Mouse (Mus musculus): ENCODE data around the gene Vmn1r173. TPM values are rescaled to one million over a fixed set of nuclear protein-coding genes. Genes with fewer than 3 reads are reported as not detected.

Gene Vmn1r173
- total RNA-seq (2023): not detected

DNA sequence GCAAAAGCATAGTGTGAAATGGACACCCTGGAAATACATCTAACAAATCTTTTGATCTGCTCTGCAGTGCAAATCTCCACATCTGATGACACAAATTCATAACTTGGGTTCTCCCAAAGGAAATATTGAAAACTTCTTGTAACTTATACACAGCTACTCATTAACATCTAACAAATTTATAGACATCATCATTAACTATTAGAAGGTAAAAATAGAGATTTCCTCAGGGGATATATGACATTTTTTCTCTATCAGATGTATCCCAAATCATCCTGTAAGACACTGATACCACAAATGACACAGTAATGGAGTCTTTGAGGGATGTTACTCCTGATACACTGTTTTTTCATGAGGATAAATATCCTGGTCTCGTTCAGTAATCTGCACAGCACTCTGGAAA, at the start of gene Vmn1r173:
Vmn1r173 (plus strand) TSS at position 301 of the 400 bp plus-strand sequence.

DNA sequence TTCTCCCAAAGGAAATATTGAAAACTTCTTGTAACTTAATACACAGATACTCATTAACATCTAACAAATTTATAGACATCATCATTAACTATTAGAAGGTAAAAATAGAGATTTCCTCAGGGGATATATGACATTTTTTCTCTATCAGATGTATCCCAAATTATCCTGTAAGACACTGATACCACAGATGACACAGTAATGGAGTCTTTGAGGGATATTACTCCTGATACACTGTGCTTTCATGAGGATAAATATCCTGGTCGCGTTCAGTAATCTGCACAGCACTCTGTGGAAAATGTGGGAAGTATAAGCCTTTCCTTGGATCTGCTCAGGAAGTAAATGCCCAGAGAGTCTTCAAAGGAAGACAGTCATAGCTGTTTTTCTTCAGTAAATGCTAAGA, 42.5 kb upstream of the Vmn1r173 start, which contains the start of gene Vmn1r172:
Vmn1r172 (plus strand) TSS at position 301 of the 400 bp plus-strand sequence.

DNA sequence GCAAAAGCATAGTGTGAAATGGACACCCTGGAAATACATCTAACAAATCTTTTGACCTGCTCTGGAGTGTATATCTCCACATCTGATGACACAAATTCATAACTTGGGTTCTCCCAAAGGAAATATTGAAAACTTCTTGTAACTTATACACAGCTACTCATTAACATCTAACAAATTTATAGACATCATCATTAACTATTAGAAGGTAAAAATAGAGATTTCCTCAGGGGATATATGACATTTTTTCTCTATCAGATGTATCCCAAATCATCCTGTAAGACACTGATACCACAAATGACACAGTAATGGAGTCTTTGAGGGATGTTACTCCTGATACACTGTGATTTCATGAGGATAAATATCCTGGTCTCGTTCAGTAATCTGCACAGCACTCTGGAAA, 51.5 kb downstream of the Vmn1r173 start, which contains the start of gene Vmn1r174:
Vmn1r174 (plus strand) TSS at position 301 of the 400 bp plus-strand sequence.

Other genes starting within 250 kb of the Vmn1r173 start
- gene Vmn1r167, start 193.5 kb upstream of the Vmn1r173 start, total RNA-seq (2023): not detected
- gene Vmn1r168, start 161.0 kb upstream of the Vmn1r173 start, total RNA-seq (2023): not detected
- gene Vmn1r169, start 125.2 kb upstream of the Vmn1r173 start, total RNA-seq (2023): not detected
- gene Vmn1r170, start 94.5 kb upstream of the Vmn1r173 start, total RNA-seq (2023): not detected
- gene Vmn1r171, start 70.0 kb upstream of the Vmn1r173 start, total RNA-seq (2023): not detected
- not detected for gene Vmn1r172, start 42.4 kb upstream of the Vmn1r173 start, total RNA-seq (2023)
- gene Vmn1r174, start 51.6 kb downstream of the Vmn1r173 start, total RNA-seq (2023): not detected
- not detected for gene Vmn1r175, start 109.9 kb downstream of the Vmn1r173 start, total RNA-seq (2023)
- gene Vmn1r176, start 136.7 kb downstream of the Vmn1r173 start, total RNA-seq (2023): not detected
- gene Vmn1r177, start 165.7 kb downstream of the Vmn1r173 start, total RNA-seq (2023): not detected
- not detected for gene Vmn1r178, start 191.3 kb downstream of the Vmn1r173 start, total RNA-seq (2023)
- not detected for gene Vmn1r179, start 226.3 kb downstream of the Vmn1r173 start, total RNA-seq (2023)
- gene Vmn1r180, start 249.9 kb downstream of the Vmn1r173 start, total RNA-seq (2023): not detected